Mouse (Mus musculus) v-Abl transformed pro-B cells (cell line): ENCODE data around the gene Kif21b.

Experiments
- in situ Hi-C, 2 experiments: fragments of 400-800 bp; cut with MboI; formaldehyde crosslinking; loops; one replicate each; pipeline ENCODE4 v1.15.1; 2025; ENCODE audit not compliant: unreplicated experiment in 2 of 2

Kif21b gene

DNA sequence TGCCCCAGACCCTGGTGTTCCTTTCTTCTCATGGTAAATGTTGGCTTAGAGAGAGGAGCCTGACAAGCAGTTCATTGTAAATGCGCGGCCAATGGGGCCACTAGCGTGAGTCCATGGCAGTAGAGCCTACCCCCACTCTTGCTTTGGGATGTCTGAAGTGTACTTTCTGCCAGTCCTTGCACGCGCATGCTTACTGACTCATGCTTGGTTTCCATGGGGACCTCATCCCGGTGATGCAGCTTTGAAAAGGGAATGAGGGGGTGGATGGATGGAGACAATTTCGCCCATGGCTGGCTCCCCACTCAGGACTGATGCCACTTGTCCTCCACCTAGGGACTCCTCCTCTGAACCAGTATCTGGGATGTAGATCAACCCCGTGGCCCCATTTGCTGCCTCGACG is 12.3 kb downstream of the Kif21b start:
- in situ Hi-C loops, result loop anchor here in 1 of 2 experiments (25.0 kb wide), 1 partner anchor 1744 kb away; no protein-coding TSS in a partner anchor

DNA sequence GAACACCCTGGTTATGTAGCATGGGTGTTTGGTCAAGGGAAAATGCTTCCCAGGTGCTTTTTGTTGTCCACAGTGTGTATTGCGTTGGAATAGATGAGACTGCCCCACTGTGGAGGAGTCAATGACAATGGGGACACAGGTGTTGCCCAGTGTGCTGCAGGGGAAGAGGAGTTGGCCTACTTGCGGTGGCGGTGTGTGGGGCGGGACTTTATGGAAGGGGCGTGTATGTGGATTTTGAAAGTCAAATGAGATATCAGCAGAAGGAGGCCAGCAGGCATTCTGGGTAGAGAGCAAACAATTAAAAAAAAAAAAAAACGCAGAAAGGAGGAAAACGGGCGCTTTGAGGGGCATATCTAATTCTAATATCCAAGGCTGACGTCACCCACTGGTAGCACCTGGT is 18.5 kb downstream of the Kif21b start:
- in situ Hi-C loops, result loop anchor here in 1 of 2 experiments (25.0 kb wide), 1 partner anchor 1738 kb away; no protein-coding TSS in a partner anchor

DNA sequence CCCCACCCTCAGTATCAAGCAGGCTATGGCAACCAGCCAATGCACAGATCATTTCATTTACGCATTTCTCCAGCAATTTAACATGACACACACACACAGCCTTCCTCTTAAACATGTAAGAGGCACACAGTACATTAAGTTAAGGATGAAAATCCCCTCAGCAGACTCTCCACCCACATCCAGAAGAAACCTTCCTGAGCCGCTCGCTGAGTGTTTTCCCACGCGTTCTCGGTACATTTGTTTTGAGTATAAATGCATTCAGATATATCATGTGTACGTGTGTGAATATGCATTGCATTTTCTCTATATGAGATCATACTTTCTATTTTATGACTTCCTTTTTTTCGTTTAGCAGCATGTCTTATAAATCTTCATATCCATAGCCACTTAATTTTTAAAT is 20.2 kb downstream of the Kif21b start:
- in situ Hi-C loops, result no loop called here

DNA sequence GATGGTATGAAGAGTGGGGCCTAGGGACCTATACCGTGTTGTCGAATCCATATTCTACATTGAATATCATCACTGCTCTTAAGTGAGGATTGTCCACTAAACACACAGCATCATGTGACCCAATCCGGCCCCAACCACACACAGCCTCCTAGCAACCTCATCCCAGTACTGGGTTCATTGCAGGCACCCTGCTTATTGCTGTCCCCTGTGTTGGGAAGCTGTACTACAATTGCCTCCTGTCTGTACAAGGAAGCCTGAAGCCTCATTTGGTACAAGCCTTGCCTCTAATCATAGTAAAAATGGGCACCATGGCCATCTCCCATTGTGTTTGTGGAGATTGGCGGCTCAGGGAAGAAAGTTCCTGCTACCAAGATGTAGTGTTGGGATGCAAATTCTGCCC is 25.1 kb downstream of the Kif21b start:
- in situ Hi-C loops, result no loop called here

DNA sequence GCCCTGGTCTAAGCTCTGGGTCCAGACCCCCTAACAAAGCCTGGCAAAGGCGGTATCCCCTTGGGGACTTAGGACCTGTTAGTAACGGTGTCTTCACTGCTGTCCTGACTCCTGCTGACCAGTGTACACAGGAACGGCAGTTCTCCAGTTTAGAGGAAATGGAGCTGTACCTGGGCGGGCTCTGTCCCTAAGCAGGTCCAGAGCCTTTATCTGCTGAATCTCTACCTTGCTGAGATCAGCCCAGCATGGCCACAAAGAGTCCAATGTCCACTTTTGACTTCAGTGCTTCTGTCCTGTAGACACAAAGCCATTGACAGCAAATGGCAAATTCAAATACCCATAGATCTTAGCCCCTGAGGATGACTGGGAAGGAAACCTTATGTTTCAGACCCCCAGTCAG is 25.8 kb downstream of the Kif21b start:
- in situ Hi-C loops, result no loop called here

DNA sequence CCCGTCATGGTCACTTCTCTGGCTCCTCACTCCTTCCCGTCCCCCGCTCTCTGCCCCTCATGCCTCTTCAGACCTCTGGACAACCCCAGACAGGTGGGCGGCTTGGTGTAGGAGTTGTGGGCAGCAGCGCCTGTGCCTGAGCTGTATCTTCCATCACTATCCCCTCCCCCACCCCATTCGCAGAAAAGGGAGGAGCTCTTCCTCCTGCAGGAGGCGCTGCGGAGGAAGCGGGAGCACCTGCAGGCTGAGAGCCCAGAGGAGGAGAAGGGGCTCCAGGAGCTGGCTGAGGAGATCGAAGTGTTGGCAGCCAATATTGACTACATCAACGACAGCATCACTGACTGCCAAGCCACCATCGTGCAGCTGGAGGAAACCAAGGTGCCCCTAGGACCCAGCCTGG is 28.6 kb downstream of the Kif21b start:
- in situ Hi-C loops, result no loop called here

DNA sequence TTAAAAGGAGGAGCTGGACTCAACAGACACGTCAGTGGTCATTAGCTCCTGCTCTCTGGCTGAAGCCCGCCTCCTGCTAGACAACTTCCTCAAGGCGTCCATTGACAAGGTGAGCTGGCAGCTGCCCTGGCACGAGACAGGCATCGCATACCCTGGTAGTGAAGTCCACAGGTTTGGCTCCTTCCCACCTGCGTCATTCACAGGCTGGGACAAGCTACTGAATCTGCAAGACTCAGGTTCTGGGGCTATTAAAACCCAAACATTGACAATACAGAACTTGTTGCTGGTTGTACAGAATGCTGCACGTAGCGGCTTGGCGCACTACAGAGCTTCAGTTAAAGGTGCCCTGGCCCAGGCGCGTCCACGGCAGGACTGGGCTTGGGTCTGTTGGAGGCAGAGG is 29.1 kb downstream of the Kif21b start:
- in situ Hi-C loops, result no loop called here

DNA sequence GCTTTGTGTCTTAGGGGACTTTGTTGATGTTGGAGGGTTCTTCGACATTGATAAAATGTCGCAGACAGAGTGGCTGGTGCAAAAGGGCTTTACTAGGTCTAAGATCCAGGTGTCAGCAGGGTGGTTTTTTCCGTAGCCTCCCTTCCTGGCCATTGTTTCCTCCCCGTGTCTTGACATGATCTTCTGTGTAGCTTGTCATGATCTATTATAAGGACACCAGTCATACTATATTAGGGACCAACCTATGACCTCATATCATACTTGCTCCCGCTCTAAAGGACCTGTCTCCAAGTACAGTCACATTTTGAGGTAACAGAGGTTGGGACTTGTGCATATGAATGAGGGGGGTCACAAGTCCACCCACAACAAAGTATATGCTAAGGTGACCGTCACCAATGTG is 29.7 kb downstream of the Kif21b start:
- in situ Hi-C loops, result no loop called here

DNA sequence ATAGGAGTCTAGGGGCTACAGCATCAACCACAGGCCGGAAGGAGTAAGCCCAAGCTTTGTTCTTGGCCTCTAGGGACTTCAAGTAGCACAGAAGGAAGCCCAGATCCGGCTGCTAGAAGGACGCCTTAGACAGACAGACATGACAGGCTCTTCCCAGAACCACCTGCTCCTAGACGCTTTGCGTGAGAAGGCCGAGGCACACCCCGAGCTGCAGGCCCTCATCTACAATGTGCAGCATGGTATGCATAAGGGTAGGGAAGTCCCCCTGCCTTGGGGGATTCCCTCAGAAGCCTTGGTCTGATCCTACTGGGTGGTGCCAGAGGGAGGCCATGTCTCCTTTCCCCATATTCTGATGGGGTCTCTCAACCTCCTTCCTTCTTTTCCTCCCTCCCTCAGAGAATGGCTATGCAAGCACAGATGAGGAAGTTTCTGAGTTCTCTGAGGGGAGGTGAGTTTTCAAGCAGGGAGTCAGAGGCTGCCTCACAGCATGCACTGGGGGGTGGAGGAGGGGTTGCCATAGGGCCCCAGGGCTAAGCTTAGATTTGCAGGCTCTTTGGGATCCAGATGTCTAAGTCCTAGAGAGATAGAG is 30.2 kb downstream of the Kif21b start:
- in situ Hi-C loops, result no loop called here

DNA sequence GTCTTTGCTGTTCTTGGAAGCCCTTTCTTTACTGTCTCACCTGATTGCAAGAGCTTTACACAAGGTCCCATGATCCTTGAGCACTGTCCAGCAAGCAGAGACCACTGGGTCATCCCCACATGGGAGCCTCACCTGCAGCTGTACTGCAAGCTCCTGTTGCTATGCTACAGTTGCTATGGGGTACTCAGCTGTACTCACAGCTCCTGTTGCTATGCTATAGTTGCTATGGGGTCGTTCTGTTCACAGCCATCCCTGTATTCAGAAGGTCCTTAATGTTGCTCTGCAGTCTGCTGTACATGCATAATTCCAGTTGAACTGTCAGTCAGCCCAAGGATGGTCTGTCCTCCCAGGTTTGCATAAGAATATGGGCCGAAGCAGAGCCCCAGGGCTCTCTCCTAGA is 34.2 kb downstream of the Kif21b start:
- in situ Hi-C loops, result no loop called here

DNA sequence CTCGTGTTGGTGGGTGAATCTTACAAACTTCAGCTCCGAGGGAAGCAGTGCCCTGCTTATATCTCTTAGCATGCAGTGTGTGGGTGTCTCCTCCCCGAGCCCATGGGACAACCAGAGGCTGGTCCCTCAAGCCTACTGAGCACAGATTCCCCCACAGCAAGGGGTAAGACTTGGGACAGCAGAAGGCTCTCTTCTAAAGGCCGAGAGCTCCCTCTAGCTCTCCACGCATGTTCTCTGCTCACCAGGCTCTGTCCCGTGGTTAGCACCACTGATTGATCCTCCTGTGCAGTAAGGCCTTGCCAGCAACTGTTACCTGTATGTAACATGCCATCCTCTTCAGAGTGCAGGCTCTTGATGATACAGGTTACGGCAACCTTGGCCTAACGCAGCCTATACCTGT is 36.5 kb downstream of the Kif21b start:
- in situ Hi-C loops, result no loop called here

DNA sequence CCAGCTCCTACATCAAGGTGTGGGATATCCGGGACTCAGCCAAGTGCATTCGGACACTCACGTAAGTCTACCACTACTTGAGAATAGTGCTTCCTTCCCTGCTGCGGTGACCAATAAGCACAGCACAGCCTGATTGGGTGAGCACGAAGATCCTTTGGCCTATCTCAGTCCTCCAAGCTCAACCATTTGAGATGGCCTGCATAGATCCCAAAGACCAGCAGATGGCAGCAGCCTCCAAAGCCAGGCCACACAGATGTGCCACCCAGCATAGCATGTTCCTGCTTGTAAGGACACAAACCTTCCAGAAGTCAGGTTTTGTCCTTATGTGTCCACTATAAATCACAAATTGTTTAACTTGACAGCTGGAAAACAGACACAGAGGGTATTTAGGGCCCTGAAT is 38.9 kb downstream of the Kif21b start:
- in situ Hi-C loops, result loop anchor here (5.0 to 10.0 kb wide), 4 partner anchors 53 to 287 kb away; no protein-coding TSS in a partner anchor

DNA sequence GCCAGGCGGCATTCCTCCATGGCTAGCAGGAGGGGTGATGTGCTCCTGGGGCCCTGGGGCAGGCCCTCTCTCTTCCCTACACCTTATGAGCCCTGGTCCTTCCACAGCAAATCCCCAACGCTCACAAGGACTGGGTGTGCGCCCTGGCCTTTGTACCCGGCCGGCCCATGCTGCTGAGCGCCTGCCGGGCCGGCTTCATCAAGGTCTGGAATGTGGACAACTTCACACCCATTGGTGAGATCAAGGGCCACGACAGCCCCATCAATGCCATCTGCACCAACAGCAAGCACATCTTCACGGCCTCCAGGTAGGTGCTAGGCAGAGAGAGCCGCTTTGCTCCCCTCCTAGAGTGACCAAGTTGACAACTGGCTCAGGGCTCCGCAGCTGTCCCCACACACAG is 41.5 kb downstream of the Kif21b start:
- in situ Hi-C loops, result loop anchor here (5.0 to 10.0 kb wide), 4 partner anchors 55 to 285 kb away; no protein-coding TSS in a partner anchor

DNA sequence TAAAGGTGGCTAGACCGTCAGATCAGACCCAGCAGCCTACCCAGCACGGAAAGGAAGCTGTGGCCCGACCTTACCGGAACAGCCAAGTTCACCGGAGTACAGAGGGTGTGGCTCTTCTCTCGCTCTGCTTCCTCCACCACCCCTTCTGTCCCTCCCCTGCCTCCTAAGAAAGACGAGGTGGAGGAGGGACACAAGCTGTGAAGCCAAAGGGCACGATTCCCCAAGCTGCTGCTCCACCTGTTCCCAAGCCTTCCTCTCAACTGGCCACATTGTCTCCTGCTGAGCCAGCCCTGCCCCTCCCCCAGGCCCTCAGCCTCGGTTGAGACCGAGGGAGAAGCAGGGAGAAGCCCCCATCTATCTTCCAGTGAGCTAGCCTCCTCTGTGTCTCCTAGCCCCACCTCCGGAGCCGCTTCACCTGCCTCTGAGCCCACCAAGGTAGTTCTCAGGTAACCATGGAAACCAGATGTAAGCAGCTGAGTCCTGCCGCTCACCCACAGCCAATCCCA is 43.0 kb downstream of the Kif21b start:
- in situ Hi-C loops, result loop anchor here (5.0 to 10.0 kb wide), 4 partner anchors 57 to 283 kb away; no protein-coding TSS in a partner anchor

DNA sequence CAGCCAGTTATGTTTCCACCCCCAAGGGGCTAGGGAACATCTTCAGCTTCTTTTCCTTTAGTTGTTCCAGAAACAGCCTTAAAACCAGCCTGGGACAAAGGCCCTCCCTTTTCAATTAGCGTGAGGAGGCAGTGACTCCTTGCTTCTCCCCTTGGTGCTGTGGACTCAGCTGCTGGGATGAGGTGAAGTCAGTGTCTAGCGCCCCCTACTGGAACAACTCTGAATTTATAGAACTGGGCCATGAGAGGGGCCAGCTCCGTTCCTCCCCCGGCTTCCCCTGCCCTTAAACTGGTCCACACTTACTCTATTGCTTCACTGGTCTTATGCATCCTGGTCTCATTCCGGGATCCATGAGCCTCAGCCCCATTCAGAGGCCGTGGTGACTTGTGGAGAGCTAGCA is 44.0 kb downstream of the Kif21b start:
- in situ Hi-C loops, result loop anchor here in 1 of 2 experiments (10.0 kb wide), 1 partner anchor 130 kb away; no protein-coding TSS in a partner anchor

DNA sequence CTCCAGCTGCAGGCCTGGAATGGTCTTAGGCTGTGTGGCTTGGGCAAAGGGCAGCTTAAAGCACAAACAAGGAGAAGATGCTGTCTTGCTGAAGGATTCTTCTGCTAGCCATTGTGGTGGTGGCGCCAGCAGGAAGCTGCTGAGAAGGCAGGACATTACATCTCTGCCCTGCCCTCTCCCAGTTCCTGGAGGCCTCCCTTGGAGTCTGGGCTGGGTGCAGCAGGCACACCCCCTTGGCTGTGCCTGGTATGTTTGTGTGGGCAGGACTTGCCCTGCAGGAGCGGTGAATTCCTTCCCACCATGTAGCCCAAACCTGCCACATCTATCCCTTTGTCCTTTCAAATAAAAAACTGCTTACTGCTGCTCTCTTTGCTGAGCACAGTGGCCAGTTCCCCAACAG is 45.9 kb downstream of the Kif21b start:
- in situ Hi-C loops, result loop anchor here in 1 of 2 experiments (10.0 kb wide), 1 partner anchor 132 kb away; no protein-coding TSS in a partner anchor

DNA sequence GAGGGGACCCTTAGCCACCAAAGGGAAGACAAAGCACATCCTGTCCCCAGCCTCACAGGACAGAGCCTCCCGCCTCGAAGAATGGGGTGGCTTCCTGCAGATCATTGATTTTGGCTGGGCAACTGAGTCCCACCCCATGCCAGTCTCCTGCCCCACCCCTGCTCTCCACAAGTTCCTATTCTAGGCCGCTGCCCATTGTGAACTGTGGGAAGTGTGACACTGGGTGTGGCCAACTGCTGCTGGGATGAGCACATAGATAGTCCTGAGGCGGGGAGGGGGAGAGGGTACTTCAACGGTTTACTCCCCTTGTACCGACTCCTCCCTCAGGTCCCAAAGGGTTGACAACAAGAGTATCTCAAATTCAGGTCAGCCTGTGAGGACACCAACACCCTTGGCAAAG is 47.6 kb downstream of the Kif21b start:
- in situ Hi-C loops, result loop anchor here in 1 of 2 experiments (10.0 kb wide), 1 partner anchor 134 kb away; no protein-coding TSS in a partner anchor

DNA sequence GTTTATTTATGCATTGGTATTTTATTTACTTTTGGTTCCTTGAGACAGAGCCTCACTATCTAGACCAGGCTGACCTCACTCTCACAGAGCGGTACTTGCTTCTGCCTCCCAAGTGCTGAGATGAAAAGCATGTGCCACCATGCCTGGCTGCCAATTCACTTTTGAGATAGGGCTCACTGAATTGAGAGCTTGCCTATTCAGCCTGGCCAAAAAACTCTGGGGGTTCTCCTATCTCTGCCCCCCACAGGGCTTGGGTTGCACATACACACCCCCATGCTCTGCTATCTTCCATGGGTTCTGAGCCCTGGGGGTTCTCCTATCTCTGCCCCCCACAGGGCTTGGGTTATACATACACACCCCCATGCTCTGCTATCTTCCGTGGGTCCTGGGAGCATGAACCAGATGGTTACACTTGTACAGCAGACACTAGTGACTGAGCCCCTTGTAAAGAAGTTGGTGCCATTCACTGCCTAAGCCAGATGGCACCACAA is 48.4 kb downstream of the Kif21b start:
- in situ Hi-C loops, result loop anchor here (5.0 to 10.0 kb wide), 2 partner anchors 132 to 135 kb away; no protein-coding TSS in a partner anchor

DNA sequence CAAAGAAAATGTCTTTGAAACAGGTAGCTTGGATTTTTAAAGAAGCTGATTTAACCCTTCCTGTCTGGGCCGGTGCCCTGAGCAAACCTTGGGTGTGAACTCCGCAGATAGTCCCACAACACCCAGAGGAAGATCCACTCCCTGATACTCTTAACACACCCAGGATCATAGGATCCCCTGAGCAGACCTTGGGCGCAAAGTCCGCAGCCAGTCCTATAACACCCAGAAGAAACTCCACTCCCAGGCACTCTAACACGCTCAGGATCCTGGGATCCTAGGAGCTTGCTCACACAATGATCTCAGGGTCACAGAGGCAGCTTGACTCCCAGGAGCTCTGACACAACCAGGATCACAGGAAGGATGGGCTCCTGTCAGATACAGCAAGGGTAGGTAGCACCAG is 58.8 kb downstream of the Kif21b start:
- in situ Hi-C loops, result no loop called here

DNA sequence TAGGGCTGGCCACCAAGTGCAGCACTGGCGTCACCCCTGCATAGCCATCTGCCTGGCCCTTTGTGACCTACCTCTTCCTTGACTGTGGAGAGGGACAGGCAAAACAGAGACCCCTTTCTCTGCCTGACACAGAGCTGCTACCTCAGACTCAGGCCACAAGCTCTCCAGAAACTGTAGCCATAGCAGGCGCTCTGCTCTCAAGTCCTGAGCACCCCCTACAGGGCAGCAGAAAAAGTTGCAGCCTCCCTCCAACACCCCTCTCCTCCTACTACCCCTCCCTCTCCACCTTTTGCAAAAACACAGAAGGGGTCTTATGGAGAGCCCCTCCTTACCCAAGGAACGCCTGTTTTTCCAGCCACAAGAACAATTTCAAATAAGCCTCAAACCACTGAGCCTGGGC is 81.6 kb downstream of the Kif21b start, which contains the start of gene Mroh3:
TSS of gene Mroh3 (minus strand) at position 26 of the 400 bp plus-strand sequence.
- in situ Hi-C loops, result no loop called here

DNA sequence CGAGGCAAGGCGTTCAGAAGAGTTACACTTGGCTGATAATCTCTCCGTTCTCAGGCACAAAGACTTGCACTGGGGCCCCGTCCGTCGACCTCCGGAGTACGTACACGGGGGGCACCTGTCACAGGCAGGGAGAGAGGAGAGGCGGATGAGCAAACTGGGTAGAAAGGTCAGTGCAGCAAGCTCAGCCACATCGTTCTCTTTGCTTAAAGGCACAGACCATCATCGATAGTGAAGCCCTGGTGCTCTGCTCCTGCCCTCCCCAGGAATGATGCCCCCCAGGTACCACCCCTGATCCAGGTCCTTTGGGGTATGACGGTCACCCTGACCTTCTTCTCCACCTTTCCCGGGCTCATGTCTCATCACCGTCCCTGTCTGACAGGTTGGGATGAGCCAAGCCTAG is 83.1 kb downstream of the Kif21b start:
- in situ Hi-C loops, result no loop called here
